Mouse (Mus musculus) heart, embryonic 15.5 days (tissue): Measurements from ENCODE around the gene Nipsnap1. TPM values are rescaled to one million over a fixed set of nuclear protein-coding genes. Genes with fewer than 3 reads are reported as not detected.

Experiments
- ATAC-seq: fragments of 200-750 bp; cut with Nextera tagmentation; replicated peaks from 2 replicates; pipeline ENCODE4 v1.8.0; 2017; ENCODE audit warnings: low read depth, moderate TSS enrichment; ENCODE audit not compliant: insufficient number of reproducible peaks, insufficient read depth, low FRiP score
- H3K27ac ChIP-seq: fragments of 300-500 bp; sonication (generic); 2 replicates; pipeline ENCODE4 v1.5.1; 2015; ENCODE audit warnings: mild to moderate bottlenecking, inconsistent platforms
- H3K27me3 ChIP-seq: fragments of 300-500 bp; sonication (generic); 2 replicates; pipeline ENCODE4 v1.6.1; 2015; ENCODE audit warnings: inconsistent platforms
- H3K36me3 ChIP-seq: fragments of 300-500 bp; sonication (generic); 2 replicates; pipeline ENCODE4 v1.6.1; 2015; ENCODE audit warnings: mild to moderate bottlenecking, inconsistent platforms
- H3K4me1 ChIP-seq: fragments of 300-500 bp; sonication (generic); replicated peaks from 2 replicates; pipeline ENCODE4 v1.6.1; 2015; ENCODE audit warnings: inconsistent platforms
- H3K4me2 ChIP-seq: fragments of 300-500 bp; sonication (generic); 2 replicates; pipeline ENCODE4 v1.6.1; 2015; ENCODE audit warnings: inconsistent platforms, mild to moderate bottlenecking, moderate library complexity
- H3K4me3 ChIP-seq: fragments of 300-500 bp; sonication (generic); 2 replicates; pipeline ENCODE4 v1.5.1; 2015; ENCODE audit warnings: mild to moderate bottlenecking, inconsistent platforms
- H3K9ac ChIP-seq: fragments of 300-500 bp; sonication (generic); 2 replicates; pipeline ENCODE4 v1.6.1; 2015; ENCODE audit warnings: mild to moderate bottlenecking, inconsistent platforms
- H3K9me3 ChIP-seq: fragments of 300-500 bp; sonication (generic); replicated peaks from 2 replicates; pipeline ENCODE4 v1.6.1; 2016; ENCODE audit warnings: inconsistent platforms
- WGBS: fragments of 180-500 bp; shearing (Covaris S2); methylation state at CpG from one replicate; pipeline ENCODE4 v1.1.7; 2015; ENCODE audit warnings: mixed read lengths; 5-methylcytosine and 5-hydroxymethylcytosine counted together
- polyA plus RNA-seq: library from polyadenylated mRNA; unstranded; fragments of >200 nt; fragmentation: Nextera tagmentation; extraction: Ambion mirVana; gene quantifications from 2 replicates; pipeline ENCODE4 v1.2.1, GENCODE M21; 2015

Gene Nipsnap1
- polyA plus RNA-seq, 1 experiment from 2014 or later = 20.7 TPM

- H3K36me3 ChIP-seq = no peaks in the 10 kb centered on the region
- no peak overlapping the region for H3K4me3 ChIP-seq
- no peaks in the 10 kb centered on the region for H3K27me3 ChIP-seq
- H3K27ac ChIP-seq = no peak overlapping the region
- no peaks in the 10 kb centered on the region for H3K9me3 ChIP-seq
- peaks cover 8% of the 10 kb centered on the region for H3K4me1 ChIP-seq
- no peak overlapping the region for H3K9ac ChIP-seq
- no peak overlapping the region for H3K4me2 ChIP-seq
- WGBS = 78% methylated on average over 4 of the region's 4 CpGs
- no peak for ATAC-seq
These were observed 7.3 kb downstream of the Nipsnap1 start for GRCm38 (mm10) chr11:4881087-4881486.

GRCm38 (mm10) chr11:4882892-4883627 lies 9.3 kb downstream of the Nipsnap1 start:
- Histone ChIP-seq H3K36me3 (no peaks in the 10 kb centered on the region), H3K4me2 (no peak overlapping the region), H3K4me3 (no peak overlapping the region), H3K27ac (no peak overlapping the region), H3K9ac (no peak overlapping the region), H3K4me1 (peaks cover 8% of the 10 kb centered on the region), H3K9me3 (no peaks in the 10 kb centered on the region), H3K27me3 (no peaks in the 10 kb centered on the region)
- WGBS = 42% methylated on average over 14 of the region's 14 CpGs
- ATAC-seq = peak; percentile 55; the same call in 1 of the 2 replicates

- no peak for ATAC-seq
- peaks cover 8% of the 10 kb centered on the region for H3K4me1 ChIP-seq
- no peaks in the 10 kb centered on the region for H3K9me3 ChIP-seq
- H3K27ac ChIP-seq = no peak overlapping the region
- no peaks in the 10 kb centered on the region for H3K27me3 ChIP-seq
- H3K4me3 ChIP-seq = no peak overlapping the region
- WGBS = 63% methylated on average over 2 of the region's 2 CpGs
- no peaks in the 10 kb centered on the region; the same call in 1 of the 2 replicates for H3K36me3 ChIP-seq
- H3K4me2 ChIP-seq = no peak overlapping the region
- no peak overlapping the region for H3K9ac ChIP-seq
These were observed 11.7 kb downstream of the Nipsnap1 start for GRCm38 (mm10) chr11:4885385-4885903.

- no peak overlapping the region for H3K27ac ChIP-seq
- no peak overlapping the region for H3K4me2 ChIP-seq
- H3K36me3 ChIP-seq = no peaks in the 10 kb centered on the region; the same call in 1 of the 2 replicates
- H3K9ac ChIP-seq = no peak overlapping the region
- no peaks in the 10 kb centered on the region for H3K27me3 ChIP-seq
- H3K4me1 ChIP-seq = peaks cover 8% of the 10 kb centered on the region
- 89% methylated on average over 3 of the region's 3 CpGs for WGBS
- no peaks in the 10 kb centered on the region for H3K9me3 ChIP-seq
- no peak overlapping the region for H3K4me3 ChIP-seq
- no peak for ATAC-seq
These were observed 13.2 kb downstream of the Nipsnap1 start for GRCm38 (mm10) chr11:4886987-4887386.

- peak; percentile 76 for ATAC-seq
- WGBS = 2% methylated on average over 52 of the region's 52 CpGs
These were observed 21.4 kb downstream of the Nipsnap1 start, which contains the start of gene Thoc5 for GRCm38 (mm10) chr11:4894848-4895816. Gene Thoc5, plus strand, starts transcription at chr11:4895320.

GRCm38 (mm10) chr11:4900437-4900836 lies 26.7 kb downstream of the Nipsnap1 start:
- no peaks in the 10 kb centered on the region for H3K9me3 ChIP-seq
- no peak overlapping the region for H3K27ac ChIP-seq
- H3K27me3 ChIP-seq = no peaks in the 10 kb centered on the region
- 69% methylated on average over 5 of the region's 5 CpGs for WGBS
- ATAC-seq = no peak
- no peak overlapping the region for H3K4me3 ChIP-seq
- H3K36me3 ChIP-seq = peaks cover 31% of the 10 kb centered on the region
- H3K9ac ChIP-seq = no peak overlapping the region
- peaks cover 6% of the 10 kb centered on the region for H3K4me1 ChIP-seq
- no peak overlapping the region for H3K4me2 ChIP-seq

More at GRCm38 (mm10) chr11:4894848-4895816, 21.4 kb downstream of the Nipsnap1 start, which contains the start of gene Thoc5:
- peak within 1 kb of the TSS; percentile 75 for H3K9ac ChIP-seq
- peaks cover 6% of the 10 kb centered on the region for H3K4me1 ChIP-seq
- H3K27me3 ChIP-seq = no peaks in the 10 kb centered on the region
- H3K4me3 ChIP-seq = peak within 1 kb of the TSS; percentile 76
- no peaks in the 10 kb centered on the region for H3K9me3 ChIP-seq
- peak within 1 kb of the TSS; percentile 64 for H3K27ac ChIP-seq
- peak within 1 kb of the TSS; percentile 84 for H3K4me2 ChIP-seq
- H3K36me3 ChIP-seq = no peaks in the 10 kb centered on the region

- peaks cover 36% of the 10 kb centered on the region for H3K36me3 ChIP-seq
- no peaks in the 10 kb centered on the region for H3K4me1 ChIP-seq
- no peak for ATAC-seq
- no peak overlapping the region for H3K27ac ChIP-seq
- no peak overlapping the region for H3K4me2 ChIP-seq
- H3K9me3 ChIP-seq = no peaks in the 10 kb centered on the region
- 82% methylated on average over 6 of the region's 6 CpGs for WGBS
- H3K9ac ChIP-seq = no peak overlapping the region
- H3K27me3 ChIP-seq = no peaks in the 10 kb centered on the region
- H3K4me3 ChIP-seq = no peak overlapping the region
These were observed 28.2 kb downstream of the Nipsnap1 start for GRCm38 (mm10) chr11:4901956-4902355.

- Histone ChIP-seq H3K4me3 (no peak overlapping the region), H3K4me1 (no peaks in the 10 kb centered on the region), H3K36me3 (peaks cover 44% of the 10 kb centered on the region), H3K9me3 (no peaks in the 10 kb centered on the region), H3K27me3 (no peaks in the 10 kb centered on the region), H3K9ac (no peak overlapping the region), H3K4me2 (no peak overlapping the region), H3K27ac (no peak overlapping the region)
- WGBS = 88% methylated on average over 6 of the region's 6 CpGs
- ATAC-seq = no peak
These were observed 32.5 kb downstream of the Nipsnap1 start for GRCm38 (mm10) chr11:4906231-4906630.

GRCm38 (mm10) chr11:4916068-4916467 lies 42.3 kb downstream of the Nipsnap1 start:
- Histone ChIP-seq H3K4me2 (no peak overlapping the region), H3K4me3 (no peak overlapping the region), H3K27me3 (no peaks in the 10 kb centered on the region), H3K27ac (no peak overlapping the region), H3K4me1 (no peaks in the 10 kb centered on the region), H3K9ac (no peak overlapping the region), H3K9me3 (no peaks in the 10 kb centered on the region), H3K36me3 (peaks cover 53% of the 10 kb centered on the region)
- WGBS = 36% methylated on average over 1 of the region's 1 CpGs
- no peak for ATAC-seq

GRCm38 (mm10) chr11:4921281-4921680 lies 47.5 kb downstream of the Nipsnap1 start:
- H3K4me1 ChIP-seq = no peaks in the 10 kb centered on the region
- H3K27ac ChIP-seq = no peak overlapping the region
- H3K9me3 ChIP-seq = no peaks in the 10 kb centered on the region
- no peak overlapping the region for H3K4me2 ChIP-seq
- no peak overlapping the region for H3K4me3 ChIP-seq
- peaks cover 69% of the 10 kb centered on the region for H3K36me3 ChIP-seq
- H3K9ac ChIP-seq = no peak overlapping the region
- 92% methylated on average over 2 of the region's 2 CpGs for WGBS
- no peak for ATAC-seq
- H3K27me3 ChIP-seq = no peaks in the 10 kb centered on the region

GRCm38 (mm10) chr11:4921751-4922150 lies 48.0 kb downstream of the Nipsnap1 start:
- H3K9me3 ChIP-seq = no peaks in the 10 kb centered on the region
- WGBS = 83% methylated on average over 7 of the region's 7 CpGs
- no peak overlapping the region for H3K9ac ChIP-seq
- H3K27ac ChIP-seq = no peak overlapping the region
- no peaks in the 10 kb centered on the region for H3K27me3 ChIP-seq
- peaks cover 72% of the 10 kb centered on the region for H3K36me3 ChIP-seq
- no peak overlapping the region for H3K4me2 ChIP-seq
- no peak for ATAC-seq
- H3K4me1 ChIP-seq = 0 out of 2 replicates have a peak, but pooled peaks cover 3% of the 10 kb centered on the region
- H3K4me3 ChIP-seq = no peak overlapping the region
